Mouse (Mus musculus): ENCODE results near the gene Ehbp1l1.
A peak's percentile ranks its signal among the peaks of the same experiment; 100 is the strongest.

The Ehbp1l1 gene

DNA sequence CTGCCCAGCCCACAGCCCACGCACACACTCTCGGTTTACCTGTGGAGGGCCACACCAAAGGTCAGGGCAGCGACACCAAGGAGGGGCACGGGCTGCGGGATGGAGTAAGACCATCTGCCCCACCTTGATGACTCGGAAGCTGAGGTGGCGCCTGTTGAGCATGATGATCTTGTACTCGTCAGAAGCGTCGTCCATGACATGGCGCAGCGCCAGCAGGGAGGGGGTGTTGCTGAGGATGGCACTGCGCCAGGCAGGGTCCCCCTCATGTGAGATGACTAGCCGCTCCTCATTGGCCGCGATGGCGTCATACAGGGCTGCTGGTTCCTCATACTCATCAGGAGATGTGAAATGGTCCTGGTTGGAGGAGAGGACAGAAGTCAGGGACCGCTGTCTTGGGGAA is 59.7 kb downstream of the Ehbp1l1 start:
- no peak for DNase-seq (ENCODE audit: low spot score)

- no peak for DNase-seq (ENCODE audit: low spot score)
Measured at GRCm38 (mm10) chr19:5665465-5665864, 60.7 kb downstream of the Ehbp1l1 start.

- no peak for DNase-seq (ENCODE audit: low spot score)
Measured at GRCm38 (mm10) chr19:5664669-5665257, 61.4 kb downstream of the Ehbp1l1 start.

DNA sequence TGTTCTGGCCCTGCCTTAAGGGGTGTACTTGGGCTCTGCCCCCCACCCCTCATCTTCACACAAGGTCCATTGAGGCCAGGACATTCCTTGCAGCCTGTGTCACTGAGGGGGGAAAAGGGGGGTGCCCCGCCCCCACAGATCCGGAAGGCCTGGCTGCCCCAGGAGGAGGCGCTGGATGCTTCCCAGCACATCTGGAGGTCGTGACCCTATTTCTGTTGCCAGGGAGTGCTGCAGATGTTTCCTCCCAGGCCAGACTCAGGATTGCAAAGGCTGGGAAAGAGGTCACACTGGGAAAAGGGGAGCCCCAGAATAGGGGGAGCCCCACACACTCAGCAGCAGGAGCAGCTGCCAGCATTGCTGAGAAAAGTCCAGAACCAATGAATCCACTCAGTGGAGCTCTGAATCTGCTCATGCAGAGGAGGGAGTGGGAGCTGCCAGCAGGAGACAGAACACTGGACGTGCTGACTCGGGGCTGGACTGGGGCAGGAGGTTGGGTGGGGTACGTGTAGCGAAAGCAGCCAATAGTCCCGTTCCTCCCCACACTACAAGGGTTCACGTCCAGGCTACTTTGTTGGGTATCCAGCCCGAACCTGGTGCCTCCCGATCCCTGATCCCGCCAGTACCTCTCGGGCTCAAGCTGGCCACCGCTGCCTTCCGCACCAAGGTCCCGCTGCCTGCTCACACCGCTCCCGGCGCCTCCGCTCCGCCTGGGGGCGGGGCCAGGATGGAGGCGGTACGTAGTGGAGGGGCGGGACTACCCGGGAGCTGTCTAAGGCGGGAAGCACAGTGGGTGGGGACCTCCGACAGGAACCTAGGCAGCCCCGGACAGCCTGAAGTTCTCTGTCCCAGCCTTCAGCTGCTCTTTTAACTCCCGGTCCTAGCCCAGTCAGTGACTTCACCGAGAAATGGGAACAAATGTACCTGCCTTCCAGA is 62.9 kb downstream of the Ehbp1l1 start, which contains the start of gene Sipa1:
Gene Sipa1 (minus strand): TSS at position 727 of the 933 bp plus-strand sequence.
- peak; percentile 36 for DNase-seq (ENCODE audit: low spot score)

- no peak for DNase-seq (ENCODE audit: low spot score)
Measured at GRCm38 (mm10) chr19:5662310-5662709, 63.8 kb downstream of the Ehbp1l1 start.

GRCm38 (mm10) chr19:5660942-5661751 is 65.0 kb downstream of the Ehbp1l1 start:
- no peak for DNase-seq (ENCODE audit: low spot score)
